Mouse (Mus musculus) heart, adult 2 months (tissue): Measurements from ENCODE around the gene Rgs16. TPM values are rescaled to one million over a fixed set of nuclear protein-coding genes. Genes with fewer than 3 reads are reported as not detected.

ENCODE experiments used
- DNase-seq, 2 experiments: peaks; one replicate each; pipeline ENCODE4 v3.0.0; 2021
- H3K27ac ChIP-seq: fragments of 200-600 bp; 2 replicates; pipeline ENCODE4 v1.8.1; 2022
- H3K27me3 ChIP-seq: fragments of 200-500 bp; 2 replicates; pipeline ENCODE4 v1.6.1; 2012; ENCODE audit warnings: mild to moderate bottlenecking, low read length, inconsistent platforms, mixed read lengths; ENCODE audit not compliant: control insufficient read depth, insufficient read depth
- H3K36me3 ChIP-seq: fragments of 200-500 bp; 2 replicates; pipeline ENCODE4 v1.6.1; 2012; ENCODE audit warnings: low read length, inconsistent platforms; ENCODE audit not compliant: control insufficient read depth, insufficient read depth
- H3K4me1 ChIP-seq: fragments of 200-500 bp; 2 replicates; pipeline ENCODE4 v1.6.1; 2011; ENCODE audit warnings: low read length; ENCODE audit not compliant: control insufficient read depth, insufficient read depth
- H3K4me3 ChIP-seq: fragments of 200-600 bp; 2 replicates; pipeline ENCODE4 v1.8.1; 2022
- H3K79me2 ChIP-seq: fragments of 200-500 bp; replicated peaks from 2 replicates; pipeline ENCODE4 v1.6.1; 2012; ENCODE audit warnings: mild to moderate bottlenecking, inconsistent platforms, low read length, moderate library complexity, mixed read lengths; ENCODE audit not compliant: control insufficient read depth, insufficient read depth
- H3K9ac ChIP-seq: fragments of 200-500 bp; 2 replicates; pipeline ENCODE4 v1.6.1; 2012; ENCODE audit warnings: low read depth, mild to moderate bottlenecking, control low read depth, inconsistent platforms, low read length, mixed read lengths
- CTCF ChIP-seq: fragments of 200-600 bp; IDR thresholded peaks from 2 replicates; pipeline ENCODE4 v1.8.1; 2022; ENCODE audit warnings: antibody characterized with exemption, mild to moderate bottlenecking, moderate library complexity
- EP300 ChIP-seq: fragments of 200-500 bp; IDR thresholded peaks from 2 replicates; pipeline ENCODE4 v1.6.1; 2011; ENCODE audit warnings: low read depth, low read length, control low read depth; ENCODE audit not compliant: insufficient read depth
- POLR2A ChIP-seq: fragments of 200-500 bp; IDR thresholded peaks from 2 replicates; pipeline ENCODE4 v1.6.1; 2011; ENCODE audit warnings: mild to moderate bottlenecking, low read depth, low read length, control low read depth; ENCODE audit not compliant: insufficient read depth
- WGBS: fragments of 180-500 bp; shearing (Covaris S2); methylation state at CpG from one replicate; pipeline ENCODE4 v1.1.7; 2018; 5-methylcytosine and 5-hydroxymethylcytosine counted together
- intact Hi-C: fragments of 180-260 bp; cut with DNase I; formaldehyde crosslinking; loops from one replicate; pipeline ENCODE4 v1.15.1; 2025
- polyA plus RNA-seq: library from polyadenylated mRNA; depleted of rRNA; stranded (reverse); fragments of >200 nt; gene quantifications from 2 replicates; pipeline ENCODE4 v1.2.3, GENCODE M21; 2012
- total RNA-seq, 2 experiments: library from RNA; stranded (reverse); gene quantifications; 2 replicates each; pipeline ENCODE4 v1.2.3; 2021

Rgs16 gene
- total and polyA plus RNA-seq, 3 experiments, result 0.80 to 1.9 (median 1.4) TPM

GRCm38 (mm10) chr1:153697581-153698251, 42.4 kb upstream of the Rgs16 start:
- no peak overlapping the region for H3K9ac ChIP-seq
- WGBS, result 88% methylated on average over 16 of the region's 16 CpGs
- no peak for TF ChIP-seq EP300
- no peak for TF ChIP-seq POLR2A
- TF ChIP-seq CTCF, result no peak
- no peak overlapping the region for H3K4me3 ChIP-seq
- no peak for DNase-seq
- H3K4me1 ChIP-seq, result no peaks in the 10 kb centered on the region
- intact Hi-C loops, result no loop called here
- no peak overlapping the region for H3K27ac ChIP-seq
- no peaks in the 10 kb centered on the region for H3K27me3 ChIP-seq
- no peaks in the 10 kb centered on the region for H3K79me2 ChIP-seq
- H3K36me3 ChIP-seq, result no peaks in the 10 kb centered on the region

GRCm38 (mm10) chr1:153698311-153699084, 41.7 kb upstream of the Rgs16 start:
- Histone ChIP-seq H3K4me3 (no peak overlapping the region), H3K9ac (no peak overlapping the region), H3K4me1 (no peaks in the 10 kb centered on the region), H3K27me3 (no peaks in the 10 kb centered on the region), H3K27ac (no peak overlapping the region), H3K36me3 (no peaks in the 10 kb centered on the region), H3K79me2 (no peaks in the 10 kb centered on the region)
- DNase-seq, result no peak
- WGBS, result 63% methylated on average over 7 of the region's 7 CpGs
- TF ChIP-seq CTCF, result no peak
- no peak for TF ChIP-seq POLR2A
- no peak for TF ChIP-seq EP300
- intact Hi-C loops, result no loop called here

- H3K9ac ChIP-seq, result no peak overlapping the region
- H3K27me3 ChIP-seq, result no peaks in the 10 kb centered on the region
- 87% methylated on average over 11 of the region's 11 CpGs for WGBS
- no peaks in the 10 kb centered on the region; the same call in 1 of the 2 replicates for H3K4me1 ChIP-seq
- H3K36me3 ChIP-seq, result no peaks in the 10 kb centered on the region
- no peak for TF ChIP-seq CTCF
- TF ChIP-seq POLR2A, result no peak
- TF ChIP-seq EP300, result no peak
- intact Hi-C loops, result no loop called here
- H3K27ac ChIP-seq, result no peak overlapping the region
- no peak overlapping the region for H3K4me3 ChIP-seq
- no peaks in the 10 kb centered on the region for H3K79me2 ChIP-seq
- DNase-seq, result no peak
These were observed 39.6 kb upstream of the Rgs16 start for GRCm38 (mm10) chr1:153700448-153701063.

GRCm38 (mm10) chr1:153701461-153701860, 38.7 kb upstream of the Rgs16 start:
- TF ChIP-seq EP300 (no peak), CTCF (no peak), POLR2A (no peak)
- 92% methylated on average over 1 of the region's 1 CpGs for WGBS

GRCm38 (mm10) chr1:153702166-153702852, 37.8 kb upstream of the Rgs16 start:
- Histone ChIP-seq H3K27me3 (no peaks in the 10 kb centered on the region), H3K4me3 (no peak overlapping the region), H3K27ac (no peak overlapping the region), H3K36me3 (no peaks in the 10 kb centered on the region), H3K4me1 (no peaks in the 10 kb centered on the region; the same call in 1 of the 2 replicates), H3K9ac (no peak overlapping the region), H3K79me2 (no peaks in the 10 kb centered on the region)
- no peak for TF ChIP-seq POLR2A
- no peak for TF ChIP-seq CTCF
- TF ChIP-seq EP300, result no peak
- 81% methylated on average over 8 of the region's 8 CpGs for WGBS
- DNase-seq, result no peak
- intact Hi-C loops, result no loop called here

More at GRCm38 (mm10) chr1:153701461-153701860, 38.7 kb upstream of the Rgs16 start:
- no peaks in the 10 kb centered on the region for H3K27me3 ChIP-seq
- no peaks in the 10 kb centered on the region; the same call in 1 of the 2 replicates for H3K4me1 ChIP-seq
- H3K27ac ChIP-seq, result no peak overlapping the region
- intact Hi-C loops, result no loop called here
- DNase-seq, result no peak
- H3K4me3 ChIP-seq, result no peak overlapping the region
- no peaks in the 10 kb centered on the region for H3K36me3 ChIP-seq
- H3K79me2 ChIP-seq, result no peaks in the 10 kb centered on the region
- no peak overlapping the region for H3K9ac ChIP-seq
